Mouse (Mus musculus) cerebellum, adult 8-10 months (tissue): ENCODE results near the gene Gm10600.
"Not testable (repeated sequence)": the region's sequence is repeated elsewhere in the genome, so short reads cannot be mapped to it uniquely, and the experiment has no call there.

Experiments used
- DNase-seq: peaks from one replicate; pipeline ENCODE4 v3.0.0; 2022

The Gm10600 gene

GRCm38 (mm10) chr4:42240339-42240738 is at the start of gene Gm10600:
Gene Gm10600, plus strand, starts transcription at chr4:42240639.
- not testable (repeated sequence) for DNase-seq

- DNase-seq, result not testable (repeated sequence)
These were observed 15.0 kb downstream of the Gm10600 start, which contains the start of gene Ccl21b for GRCm38 (mm10) chr4:42255467-42255866. Gene Ccl21b, plus strand, starts transcription at chr4:42255767.
